Mouse (Mus musculus): ENCODE results near the gene Casp9.

DNA sequence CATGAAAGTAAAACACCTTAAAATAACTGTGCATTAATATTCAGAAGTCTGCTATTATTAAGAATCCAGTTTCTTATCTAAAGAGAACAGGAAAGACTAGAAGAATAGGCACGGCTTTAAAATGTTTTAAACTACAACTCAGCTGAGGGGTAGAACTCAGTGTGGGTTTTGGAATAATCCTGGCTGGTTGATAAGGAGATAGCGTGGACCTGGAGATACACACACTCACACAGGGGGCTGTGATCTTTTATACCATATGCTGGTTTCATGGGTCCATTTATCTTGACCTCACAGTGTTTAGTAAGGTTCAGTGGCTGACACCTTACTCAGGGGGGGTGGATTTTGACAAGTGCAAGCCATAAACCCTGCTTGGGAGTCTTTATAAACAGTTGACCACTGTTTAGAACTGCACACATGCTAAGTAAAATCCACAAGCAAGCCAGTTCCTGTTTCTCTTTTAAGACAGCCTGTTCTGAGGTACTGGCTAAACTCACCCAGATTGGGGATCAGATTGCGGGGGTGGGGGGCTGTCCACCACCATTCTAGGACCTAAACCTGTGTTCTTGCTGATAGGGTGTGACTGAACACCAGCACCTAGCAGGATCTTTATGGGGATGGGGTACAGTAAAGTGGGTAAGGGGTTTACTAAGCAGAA is 3.7 kb upstream of the Casp9 start:
- TF ChIP-seq EP300 (IDR thresholded peaks at IDR 0.05; ENCODE audit: low read depth) = peak; percentile 54
- TF ChIP-seq CTCF (IDR thresholded peaks at IDR 0.05; ENCODE audit: low read depth) = no peak

All from liver, postnatal 0 days (tissue).